Comparison of ENCODE assay signal across 27 mouse cellular contexts in the genomic region with DNA sequence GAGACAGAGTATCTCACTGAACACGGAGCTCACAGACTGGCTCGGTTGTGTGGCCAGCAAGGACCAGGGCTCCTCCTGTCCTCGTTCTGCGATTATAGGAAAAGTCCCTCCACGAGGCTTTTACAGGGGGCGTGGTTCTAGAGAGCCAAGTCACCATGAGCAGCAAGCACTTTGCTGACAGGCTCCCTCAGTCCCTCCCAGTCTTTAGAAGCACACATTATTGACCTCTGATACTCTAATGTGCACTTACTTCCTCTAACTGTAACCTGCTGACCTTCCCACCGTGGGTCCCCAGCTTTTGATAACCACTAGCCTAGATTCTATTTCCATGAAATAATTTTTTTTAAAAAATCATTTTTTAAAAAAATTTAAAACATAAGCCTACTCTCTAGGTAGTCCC. TPM values are rescaled to one million over a fixed set of nuclear protein-coding genes. Genes with fewer than 3 reads are reported as not detected.
"Had no signal": no experiment of that assay in that cellular context is flagged by ENCODE, and none has a peak within 500 bp of the region (broad histone marks: within the 10 kb centered on the region; RNA-seq: fewer than 3 reads in every experiment).

No protein-coding gene starts in this region.

- H3K9ac ChIP-seq: forebrain, postnatal 0 days; heart, embryonic 13.5 days; heart, embryonic 15.5 days; hindbrain, embryonic 13.5 days; hindbrain, embryonic 15.5 days; limb, embryonic 12.5 days had no signal

- H3K36me3 ChIP-seq: heart, embryonic 10.5 days; heart, embryonic 13.5 days; heart, embryonic 15.5 days; hindbrain, embryonic 13.5 days; hindbrain, embryonic 15.5 days; limb, embryonic 10.5 days; limb, embryonic 12.5 days had no signal

- DNase-seq: forebrain, postnatal 0 days; gastrocnemius, postnatal 14 days; gastrocnemius, postnatal 36 days; heart, adult 18-20 months; heart, postnatal 14 days; heart, postnatal 36 days; kidney, adult 18-20 months; kidney, adult 8-10 months; kidney, postnatal 10 days; kidney, postnatal 25 days; kidney, postnatal 4 days; liver had no signal

- H3K27ac ChIP-seq: heart, embryonic 10.5 days; heart, embryonic 13.5 days; heart, embryonic 15.5 days; hindbrain, embryonic 13.5 days; hindbrain, embryonic 15.5 days; hindbrain, postnatal 0 days; layer of hippocampus, adult 2 months; left cerebral cortex, adult 2 months; limb, embryonic 10.5 days; limb, embryonic 12.5 days had no signal

- H3K4me3 ChIP-seq: heart, embryonic 10.5 days; heart, embryonic 13.5 days; heart, embryonic 15.5 days; hindbrain, embryonic 13.5 days; hindbrain, embryonic 15.5 days; layer of hippocampus, adult 2 months; left cerebral cortex, adult 2 months; limb, embryonic 10.5 days; limb, embryonic 12.5 days had no signal

- H3K9me3 ChIP-seq: heart, embryonic 10.5 days; heart, embryonic 13.5 days; heart, embryonic 15.5 days; hindbrain, embryonic 13.5 days; hindbrain, embryonic 15.5 days; limb, embryonic 10.5 days; limb, embryonic 12.5 days had no signal

- H3K4me1 ChIP-seq: heart, embryonic 10.5 days; heart, embryonic 13.5 days; heart, embryonic 15.5 days; hindbrain, embryonic 13.5 days; hindbrain, embryonic 15.5 days; limb, embryonic 12.5 days had no signal

- H3K4me2 ChIP-seq: heart, embryonic 13.5 days; heart, embryonic 15.5 days; hindbrain, embryonic 13.5 days; hindbrain, embryonic 15.5 days; limb, embryonic 12.5 days had no signal

- H3K27me3 ChIP-seq: heart, embryonic 13.5 days; heart, embryonic 15.5 days; hindbrain, embryonic 13.5 days; hindbrain, embryonic 15.5 days; limb, embryonic 12.5 days had no signal

RNA-seq across cellular contexts. Expression of gene Cfap221, which starts 37.1 kb away (rescaled TPM):
- total RNA-seq: gastrocnemius, adult 18-20 months; gastrocnemius, adult 8-10 months; gastrocnemius, postnatal 14 days; gastrocnemius, postnatal 36 days; heart, adult 18-20 months; heart, adult 8-10 months; heart, postnatal 14 days; heart, postnatal 36 days; hematopoietic stem cell, adult 5-6 weeks; hindbrain, postnatal 0 days had no signal
- polyA plus RNA-seq: heart, embryonic 10.5 days; heart, embryonic 13.5 days; heart, postnatal 0 days; limb, embryonic 10.5 days had no signal

RNA-seq across cellular contexts. Expression of gene Sctr, which starts 46.8 kb away (rescaled TPM):
- total RNA-seq: heart, adult 8-10 months; heart, postnatal 36 days; hematopoietic stem cell, adult 5-6 weeks had no signal
- polyA plus RNA-seq: heart, embryonic 10.5 days; heart, embryonic 15.5 days; heart, postnatal 0 days; limb, embryonic 12.5 days had no signal
